Mouse (Mus musculus): ENCODE data around the gene Fam90a1a.

GRCm38 (mm10) chr8:21995181-21995580 lies 36.7 kb downstream of the Fam90a1a start:
- TF ChIP-seq POLR2A (IDR thresholded peaks at IDR 0.05; ENCODE audit: borderline replicate concordance, insufficient read depth, low read length) (no peak), CTCF (IDR thresholded peaks at IDR 0.05; ENCODE audit: borderline replicate concordance, insufficient read depth, low read depth, low read length) (no peak)

All from cerebellum, adult 2 months (tissue).